In the genomic region with DNA sequence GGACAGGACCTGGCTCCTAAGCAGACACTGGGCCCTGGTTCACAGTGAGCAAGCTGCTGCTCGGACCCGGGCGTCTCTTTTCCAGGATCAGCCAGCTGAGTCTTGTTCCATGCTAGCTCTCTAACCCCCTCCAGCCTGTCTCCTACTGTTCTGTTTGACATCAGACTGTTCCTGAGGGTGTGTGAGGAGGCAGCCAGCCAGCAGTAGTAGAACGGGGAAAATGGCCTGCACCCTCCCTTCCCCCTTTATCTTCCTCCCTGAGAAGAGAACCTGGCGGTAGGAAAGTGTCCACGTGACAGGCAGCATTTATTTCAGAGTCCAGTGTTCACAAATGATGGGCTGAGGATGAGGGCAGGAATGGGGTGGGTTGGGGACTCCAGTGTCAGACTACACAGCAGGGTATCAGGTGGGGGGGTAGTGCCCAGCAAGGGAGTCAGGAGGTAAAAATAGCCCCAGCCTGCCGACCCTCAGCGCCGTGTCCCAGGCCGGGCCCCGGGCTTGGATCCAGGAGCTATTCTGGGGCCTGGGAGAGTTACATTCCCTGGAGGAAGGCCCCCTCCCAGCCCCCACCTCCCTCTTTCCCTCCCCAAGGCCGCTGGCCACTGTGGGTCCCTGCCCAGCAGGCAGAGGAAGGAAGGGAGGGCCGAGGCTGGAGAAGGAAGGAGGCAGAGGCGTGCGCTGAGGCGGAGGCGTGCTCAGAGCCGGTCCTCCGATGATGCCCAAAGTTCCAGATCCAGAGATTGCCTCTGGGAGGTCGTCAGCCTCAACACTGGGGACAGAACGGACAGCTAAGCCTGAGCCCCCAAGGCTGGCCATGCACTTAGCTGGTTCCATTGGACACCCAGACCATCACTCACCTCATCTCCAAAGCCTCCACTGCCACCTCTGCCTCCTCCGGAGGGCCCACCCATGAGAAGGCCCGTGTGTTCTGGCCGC, we compare ENCODE assay signal across 8 mouse cellular contexts. TPM values are rescaled to one million over a fixed set of nuclear protein-coding genes. Genes with fewer than 3 reads are reported as not detected.
A peak's percentile ranks its signal among the peaks of the same experiment; 100 is the strongest.
DNase-seq lines count a peak whose midpoint lies in the region; ATAC-seq and TF ChIP-seq lines count a peak whose summit lies in the region.

No protein-coding gene starts in this region.

- H3K4me1 ChIP-seq in embryonic facial prominence, embryonic 10.5 days: no peaks in the 10 kb centered on the region
- H3K4me1 ChIP-seq in liver, postnatal 0 days (ENCODE audit: insufficient read depth): no peaks in the 10 kb centered on the region; the same call in 1 of the 2 replicates

- H3K9ac ChIP-seq in liver, postnatal 0 days (replicated peaks): no peak overlapping the region

- intact Hi-C loops in heart, postnatal 36 days (cut with DNase I): loop anchor here (1.0 kb wide), 1 partner anchor 26 kb away; no protein-coding TSS in a partner anchor

- H3K27ac ChIP-seq in embryonic facial prominence, embryonic 10.5 days (replicated peaks): 0 out of 2 replicates have a peak overlapping the region, but pooled peaks have one; percentile 30
- H3K27ac ChIP-seq in liver, postnatal 0 days (ENCODE audit: low read depth): peak overlapping the region; percentile 39; the same call in 1 of the 2 replicates

- WGBS in embryonic facial prominence, embryonic 10.5 days: 78% methylated on average over 24 of the region's 24 CpGs
- WGBS in liver, postnatal 0 days (ENCODE audit: insufficient replicate concordance): 47% methylated on average over 23 of the region's 24 CpGs

- peak; percentile 72 to 85 for DNase-seq in adrenal gland, adult (ENCODE audit: inconsistent age in 2 of 2, low spot score in 1 of 2)
- no peak for DNase-seq in adrenal gland, adult 8-10 months
- no peak for DNase-seq in embryonic facial prominence, embryonic 10.5 days (ENCODE audit: low spot score)
- peak; percentile 81 to 88 for DNase-seq in heart, postnatal 36 days
- DNase-seq in liver, postnatal 0 days: no peak
- DNase-seq in urinary bladder, adult 18-20 months (ENCODE audit: low spot score in 2 of 2): no peak
- DNase-seq in yolk sac, embryonic 10.5 days (ENCODE audit: low spot score): no peak
- DNase-seq in cerebellum, adult 18-20 months: no peak

- no peaks in the 10 kb centered on the region for H3K27me3 ChIP-seq in embryonic facial prominence, embryonic 10.5 days (replicated peaks; ENCODE audit: low read depth, poor library complexity, severe bottlenecking)
- no peaks in the 10 kb centered on the region for H3K27me3 ChIP-seq in liver, postnatal 0 days (ENCODE audit: insufficient read depth, low read length)

- H3K4me3 ChIP-seq in embryonic facial prominence, embryonic 10.5 days: no peak overlapping the region
- no peak overlapping the region for H3K4me3 ChIP-seq in liver, postnatal 0 days (ENCODE audit: low read depth, low read length)

- TF ChIP-seq CTCF in liver, postnatal 0 days (IDR thresholded peaks at IDR 0.05; ENCODE audit: low read depth): no peak

- peaks cover 30% of the 10 kb centered on the region for H3K36me3 ChIP-seq in embryonic facial prominence, embryonic 10.5 days (replicated peaks)
- H3K36me3 ChIP-seq in liver, postnatal 0 days (replicated peaks; ENCODE audit: insufficient read depth, low read length): no peaks in the 10 kb centered on the region

- H3K9me3 ChIP-seq in embryonic facial prominence, embryonic 10.5 days: no peaks in the 10 kb centered on the region
- no peaks in the 10 kb centered on the region for H3K9me3 ChIP-seq in liver, postnatal 0 days (ENCODE audit: low read length)

- ATAC-seq in liver, postnatal 0 days: peak; percentile 29; the same call in 1 of the 2 replicates

- 0 out of 2 replicates have a peak overlapping the region, but pooled peaks have one; percentile 2 for H3K4me2 ChIP-seq in liver, postnatal 0 days (ENCODE audit: low read depth, low read length)

- no peak for TF ChIP-seq EP300 in liver, postnatal 0 days (IDR thresholded peaks at IDR 0.05; ENCODE audit: low read depth)

RNA-seq across cellular contexts. Expression of a gene that starts 5.8 kb away (rescaled TPM):
- total RNA-seq in adrenal gland, adult 8-10 months (2022): 100 to 1,000 TPM in 1 of 4 experiments, 10 to 100 TPM in 3; 72.1 to 116 (median 88.9) TPM
- 110 TPM in 2 replicates for polyA plus RNA-seq in embryonic facial prominence, embryonic 10.5 days (2016; fragmentation: Nextera tagmentation; extraction: Ambion mirVana)
- total RNA-seq in heart, postnatal 36 days (2021): 10 to 100 TPM; 33.2 to 41.7 TPM
- polyA plus RNA-seq in liver, postnatal 0 days (2015; fragmentation: Nextera tagmentation; extraction: Ambion mirVana): 51.0 and 51.3 TPM in 2 replicates

RNA-seq across cellular contexts. Expression of a gene that starts 14.7 kb away (rescaled TPM):
- 10 to 100 TPM; 50.3 to 63.5 (median 55.3) TPM for total RNA-seq in adrenal gland, adult 8-10 months (2022)
- polyA plus RNA-seq in embryonic facial prominence, embryonic 10.5 days (2016; fragmentation: Nextera tagmentation; extraction: Ambion mirVana): 68.3 and 79.4 TPM in 2 replicates
- 100 to 1,000 TPM; 210 to 232 TPM for total RNA-seq in heart, postnatal 36 days (2021)
- 8.8 and 9.3 TPM in 2 replicates for polyA plus RNA-seq in liver, postnatal 0 days (2015; fragmentation: Nextera tagmentation; extraction: Ambion mirVana)

RNA-seq across cellular contexts. Expression of a gene that starts 40.5 kb away (rescaled TPM):
- total RNA-seq in adrenal gland, adult 8-10 months (2022): under 1 TPM in 1 of 4 experiments, not detected in 3; 0.43 TPM
- 1.9 and 2.9 TPM in 2 replicates for polyA plus RNA-seq in embryonic facial prominence, embryonic 10.5 days (2016; fragmentation: Nextera tagmentation; extraction: Ambion mirVana)
- under 1 TPM; 0.75 to 0.81 TPM for total RNA-seq in heart, postnatal 36 days (2021)
- 9.6 and 10.8 TPM in 2 replicates for polyA plus RNA-seq in liver, postnatal 0 days (2015; fragmentation: Nextera tagmentation; extraction: Ambion mirVana)

RNA-seq across cellular contexts. Expression of a gene that starts 40.9 kb away (rescaled TPM):
- 100 to 1,000 TPM; 119 to 134 (median 125) TPM for total RNA-seq in adrenal gland, adult 8-10 months (2022)
- 216 and 221 TPM in 2 replicates for polyA plus RNA-seq in embryonic facial prominence, embryonic 10.5 days (2016; fragmentation: Nextera tagmentation; extraction: Ambion mirVana)
- 100 to 1,000 TPM in 1 of 2 experiments, 10 to 100 TPM in 1; 97.7 to 102 TPM for total RNA-seq in heart, postnatal 36 days (2021)
- 81.5 and 83.6 TPM in 2 replicates for polyA plus RNA-seq in liver, postnatal 0 days (2015; fragmentation: Nextera tagmentation; extraction: Ambion mirVana)

RNA-seq across cellular contexts. Expression of a gene that starts 57.1 kb away (rescaled TPM):
- total RNA-seq in adrenal gland, adult 8-10 months (2022): 1,000 to 10,000 TPM in 3 of 4 experiments, 100 to 1,000 TPM in 1; 996 to 1,300 (median 1,120) TPM
- 135 and 168 TPM in 2 replicates for polyA plus RNA-seq in embryonic facial prominence, embryonic 10.5 days (2016; fragmentation: Nextera tagmentation; extraction: Ambion mirVana)
- total RNA-seq in heart, postnatal 36 days (2021): 100 to 1,000 TPM; 308 to 344 TPM
- 20,006 and 20,209 TPM in 2 replicates for polyA plus RNA-seq in liver, postnatal 0 days (2015; fragmentation: Nextera tagmentation; extraction: Ambion mirVana)

Comparison
In these comparisons a context has a peak if more than half of its experiments do, and no peak if none do; other contexts are left out.
1. DNase-seq: peak in adrenal gland, adult (2 of 2) and heart, postnatal 36 days (2 of 2); none in adrenal gland, adult 8-10 months (single experiment), embryonic facial prominence, embryonic 10.5 days (single experiment), liver, postnatal 0 days (single experiment), urinary bladder, adult 18-20 months (0 of 2), yolk sac, embryonic 10.5 days (single experiment) and cerebellum, adult 18-20 months (0 of 2).